Mouse (Mus musculus): ENCODE data around the gene Aipl1. TPM values are rescaled to one million over a fixed set of nuclear protein-coding genes. Genes with fewer than 3 reads are reported as not detected.
"Not testable (repeated sequence)": the region's sequence is repeated elsewhere in the genome, so short reads cannot be mapped to it uniquely, and the experiment has no call there.

Aipl1 gene
- total RNA-seq, 1 experiment from 2014 or later: 0.18 TPM

DNA sequence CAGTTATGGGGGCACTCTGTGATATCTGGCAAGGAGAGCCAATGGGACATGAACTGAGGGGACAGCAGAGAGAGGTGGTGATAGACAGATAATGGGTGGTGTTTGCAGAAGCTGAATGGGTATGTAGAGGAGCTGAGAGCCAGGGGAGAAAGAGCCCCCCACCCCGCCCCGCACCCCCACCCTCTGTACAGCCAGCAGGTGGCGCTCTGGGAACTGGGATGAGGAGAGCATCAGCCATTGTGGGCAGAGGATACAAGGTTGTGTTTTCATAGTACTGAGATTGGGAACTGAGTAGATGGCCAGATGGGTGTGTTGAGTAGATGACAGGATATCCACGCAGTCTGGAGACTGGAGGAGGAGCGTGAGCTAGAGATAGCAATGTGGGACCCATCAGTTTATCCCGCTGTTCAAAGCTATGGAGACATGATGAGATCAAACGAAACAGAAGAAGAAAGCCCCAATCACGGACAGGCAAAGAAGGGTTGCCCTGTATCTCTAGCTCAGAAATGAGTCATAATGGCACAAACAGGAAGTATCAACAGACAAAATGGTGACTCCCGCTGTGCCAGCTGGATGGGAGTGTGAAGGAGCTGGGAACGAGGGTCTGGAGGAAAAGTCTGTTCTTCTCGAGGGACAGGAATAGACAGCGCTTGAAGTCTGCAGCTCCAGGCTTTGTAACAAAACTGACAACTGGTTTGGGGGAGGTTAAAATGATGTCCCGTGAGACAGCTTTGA lies 20.6 kb downstream of the Aipl1 start:
- DNase-seq: no peak

DNA sequence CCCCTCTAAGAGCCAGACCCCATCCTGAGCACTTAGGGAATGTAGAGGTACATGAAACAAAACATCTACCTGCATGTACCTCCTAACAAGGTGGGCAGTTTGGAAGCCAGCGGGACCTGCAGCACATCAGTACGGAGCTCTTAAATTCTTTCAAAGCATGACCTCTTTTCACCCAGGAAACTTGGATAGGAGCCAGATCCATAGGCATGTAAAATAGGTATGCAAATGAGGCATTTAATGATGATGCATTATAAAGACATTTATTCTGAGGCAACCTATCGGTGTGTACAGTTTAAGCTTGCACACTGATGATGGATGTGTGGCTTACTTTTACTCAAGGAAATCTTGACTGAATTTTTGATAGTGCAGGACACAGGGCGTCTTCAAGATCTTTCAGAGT lies 22.6 kb downstream of the Aipl1 start:
- DNase-seq: no peak

- no peak for DNase-seq
Measured at GRCm38 (mm10) chr11:72011955-72012354, 25.4 kb downstream of the Aipl1 start.

DNA sequence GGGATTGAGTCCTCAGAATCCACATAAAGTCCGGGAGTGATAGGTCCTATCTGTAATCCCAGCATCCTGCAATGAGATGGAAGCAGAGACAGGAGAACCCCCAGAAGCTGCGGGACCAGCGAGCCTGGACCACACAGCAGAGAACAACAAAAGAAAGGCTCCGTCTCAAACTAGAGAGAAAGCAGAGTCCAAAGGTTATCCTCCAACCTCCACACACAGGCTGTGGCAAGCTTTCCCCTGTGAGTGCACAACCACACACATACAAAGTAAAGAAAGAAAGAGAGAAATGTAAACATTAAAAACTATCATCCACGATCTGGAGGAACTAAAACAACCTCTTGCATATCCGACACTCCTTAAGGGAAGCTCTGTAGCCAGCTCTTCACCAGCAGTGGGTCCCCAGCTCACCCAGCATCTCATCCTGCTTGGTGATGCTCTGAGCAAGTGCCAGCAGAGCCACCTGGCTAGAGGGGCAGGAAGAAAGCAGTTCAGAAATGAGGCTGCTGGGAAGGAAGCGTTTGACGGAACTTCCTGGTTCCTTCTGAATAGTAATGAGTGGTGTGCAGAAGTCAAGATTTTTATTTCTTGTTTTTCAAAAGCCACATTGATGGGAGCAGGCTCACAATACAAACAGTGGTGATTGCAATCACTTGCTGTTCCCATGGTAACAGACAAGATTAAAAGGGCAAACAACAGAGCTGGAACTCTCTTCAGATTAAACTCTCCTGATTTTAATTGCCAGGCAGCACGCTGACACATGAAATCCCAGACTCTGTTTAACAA lies 26.2 kb downstream of the Aipl1 start:
- DNase-seq: no peak

GRCm38 (mm10) chr11:72010367-72010766 lies 26.9 kb downstream of the Aipl1 start:
- DNase-seq: no peak

- DNase-seq: no peak
Measured at GRCm38 (mm10) chr11:72005547-72005946, 31.8 kb downstream of the Aipl1 start.

GRCm38 (mm10) chr11:72003171-72003570 lies 34.1 kb downstream of the Aipl1 start:
- DNase-seq: no peak

GRCm38 (mm10) chr11:72002138-72002853 lies 35.0 kb downstream of the Aipl1 start:
- DNase-seq: peak; percentile 27

DNA sequence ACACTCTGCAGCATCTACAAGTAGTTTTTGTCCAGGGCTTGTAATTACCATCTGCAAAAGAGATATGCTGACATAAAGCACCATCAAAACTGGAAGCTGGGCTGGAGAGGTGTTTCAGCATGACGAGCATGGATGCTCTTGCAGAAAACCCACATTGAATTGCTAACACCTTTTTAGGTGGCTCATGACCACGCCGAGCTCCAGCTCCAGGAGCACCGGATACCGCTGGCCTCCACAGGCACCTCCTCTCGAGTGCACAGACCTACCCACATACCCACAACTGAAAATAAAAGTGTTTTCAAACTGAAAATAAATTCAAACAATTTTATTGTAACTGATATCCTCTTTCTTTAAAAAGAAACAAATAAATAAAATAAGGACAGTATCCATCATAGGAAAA lies 37.1 kb downstream of the Aipl1 start:
- DNase-seq: no peak

DNA sequence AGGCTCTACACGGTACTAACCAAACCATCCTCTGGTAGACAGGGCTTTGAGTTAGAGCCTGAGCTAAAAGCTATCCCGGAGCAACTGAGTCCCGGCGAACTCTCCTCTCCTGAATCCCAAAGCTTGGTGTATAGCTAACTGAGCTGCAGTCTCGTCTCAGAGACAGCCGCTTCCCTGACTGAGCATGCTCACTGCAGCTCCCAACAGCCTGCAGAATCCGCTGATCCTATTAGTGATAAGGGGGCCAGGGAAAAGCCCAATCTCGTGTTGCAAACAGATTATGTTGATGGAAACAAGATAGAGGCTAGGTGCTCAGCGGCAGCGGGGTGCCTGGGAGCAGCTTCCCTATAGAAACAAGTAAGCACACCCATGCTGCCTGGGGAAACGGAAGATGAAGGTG lies 40.5 kb downstream of the Aipl1 start:
- DNase-seq: no peak

- DNase-seq: peak; percentile 46
Measured at GRCm38 (mm10) chr11:71995968-71996511, 41.3 kb downstream of the Aipl1 start.

GRCm38 (mm10) chr11:71992438-71992837 lies 44.9 kb downstream of the Aipl1 start:
- no peak for DNase-seq

- peak; percentile 13 for DNase-seq
Measured at GRCm38 (mm10) chr11:71991541-71991940, 45.8 kb downstream of the Aipl1 start.

DNA sequence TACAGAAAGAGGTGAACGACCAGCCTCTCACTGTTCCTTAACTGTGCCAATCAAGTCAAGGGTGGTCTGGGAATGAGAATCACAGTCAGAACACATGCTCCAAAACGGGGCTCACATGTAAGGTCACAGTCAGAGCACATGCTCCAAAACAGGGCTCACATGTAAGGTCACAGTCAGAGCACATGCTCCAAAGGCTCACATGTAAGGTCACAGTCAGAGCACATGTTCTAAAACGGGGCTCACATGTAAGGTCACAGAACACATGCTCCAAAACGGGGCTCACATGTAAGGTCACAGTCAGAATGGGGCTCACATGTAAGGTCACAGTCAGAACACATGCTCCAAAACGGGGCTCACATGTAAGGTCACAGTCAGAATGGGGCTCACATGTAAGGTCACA lies 47.9 kb downstream of the Aipl1 start:
- DNase-seq: not testable (repeated sequence)

GRCm38 (mm10) chr11:71987159-71988150 lies 49.9 kb downstream of the Aipl1 start:
- no peak for DNase-seq

DNA sequence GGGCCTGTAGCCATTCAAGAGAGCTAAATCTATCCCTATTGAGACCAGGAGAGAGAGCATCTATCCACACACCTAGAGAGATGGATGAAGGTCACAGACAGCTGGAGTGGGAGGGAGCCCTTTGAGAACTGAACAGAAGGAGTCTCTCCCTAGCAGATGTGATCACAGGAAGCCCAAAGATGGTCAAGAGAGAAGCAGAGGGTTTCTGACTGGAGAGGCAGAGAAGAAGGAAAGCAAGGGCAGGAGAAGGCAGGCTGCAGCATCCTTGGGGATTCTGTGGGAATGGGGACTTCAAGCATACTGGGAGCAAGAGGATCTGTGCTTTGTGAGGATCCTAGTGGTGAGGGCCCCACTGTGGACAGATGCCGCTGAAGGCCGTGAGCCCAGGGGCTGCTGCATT lies 51.5 kb downstream of the Aipl1 start:
- DNase-seq: no peak

GRCm38 (mm10) chr11:71985101-71985711 lies 52.1 kb downstream of the Aipl1 start:
- DNase-seq: no peak

GRCm38 (mm10) chr11:71984093-71984492 lies 53.2 kb downstream of the Aipl1 start:
- DNase-seq: no peak

All from adrenal gland, postnatal 25 days (tissue).